Mouse (Mus musculus): ENCODE data around the gene Tmcc2. TPM values are rescaled to one million over a fixed set of nuclear protein-coding genes. Genes with fewer than 3 reads are reported as not detected.

Tmcc2 gene
- polyA plus RNA-seq, 1 experiment from 2014 or later: 20.7 TPM

GRCm38 (mm10) chr1:132317894-132318863 lies 72.9 kb downstream of the Tmcc2 start:
- peak overlapping the region; percentile 1; the same call in 1 of the 2 replicates for H3K4me3 ChIP-seq (ENCODE audit: low read depth, low read length)
- 31% methylated on average over 8 of the region's 8 CpGs for WGBS
- no peak for ATAC-seq (ENCODE audit: low read depth)

GRCm38 (mm10) chr1:132317413-132317812 lies 73.7 kb downstream of the Tmcc2 start:
- H3K4me2 ChIP-seq (ENCODE audit: low read depth, low read length): peak overlapping the region; percentile 90
- ATAC-seq (ENCODE audit: low read depth): no peak
- H3K9ac ChIP-seq (replicated peaks; ENCODE audit: low read depth, low read length): no peak overlapping the region; the same call in 1 of the 2 replicates
- H3K9me3 ChIP-seq (ENCODE audit: control insufficient read depth, low read length): no peaks in the 10 kb centered on the region
- 30% methylated on average over 4 of the region's 4 CpGs for WGBS
- H3K4me3 ChIP-seq (ENCODE audit: low read depth, low read length): peak overlapping the region; percentile 1; the same call in 1 of the 2 replicates
- H3K27ac ChIP-seq (ENCODE audit: low read depth, low read length): peak overlapping the region; percentile 44
- H3K27me3 ChIP-seq (ENCODE audit: control insufficient read depth, insufficient read depth, low read length): no peaks in the 10 kb centered on the region
- peaks cover 36% of the 10 kb centered on the region; the same call in 1 of the 2 replicates for H3K4me1 ChIP-seq (ENCODE audit: control insufficient read depth, insufficient read depth, low read length)
- H3K36me3 ChIP-seq (ENCODE audit: control insufficient read depth, insufficient read depth, low read length): no peaks in the 10 kb centered on the region

More at GRCm38 (mm10) chr1:132317894-132318863, 72.9 kb downstream of the Tmcc2 start:
- Histone ChIP-seq H3K4me1 (ENCODE audit: control insufficient read depth, insufficient read depth, low read length) (peaks cover 42% of the 10 kb centered on the region; the same call in 1 of the 2 replicates), H3K27me3 (ENCODE audit: control insufficient read depth, insufficient read depth, low read length) (no peaks in the 10 kb centered on the region), H3K9me3 (ENCODE audit: control insufficient read depth, low read length) (no peaks in the 10 kb centered on the region), H3K4me2 (ENCODE audit: low read depth, low read length) (peak overlapping the region; percentile 90), H3K9ac (replicated peaks; ENCODE audit: low read depth, low read length) (no peak overlapping the region; the same call in 1 of the 2 replicates), H3K36me3 (ENCODE audit: control insufficient read depth, insufficient read depth, low read length) (no peaks in the 10 kb centered on the region), H3K27ac (ENCODE audit: low read depth, low read length) (peak overlapping the region; percentile 52)

GRCm38 (mm10) chr1:132316625-132316994 lies 74.5 kb downstream of the Tmcc2 start:
- Histone ChIP-seq H3K36me3 (ENCODE audit: control insufficient read depth, insufficient read depth, low read length) (no peaks in the 10 kb centered on the region), H3K27ac (ENCODE audit: low read depth, low read length) (no peak overlapping the region), H3K9ac (replicated peaks; ENCODE audit: low read depth, low read length) (peak overlapping the region; percentile 62), H3K9me3 (ENCODE audit: control insufficient read depth, low read length) (no peaks in the 10 kb centered on the region), H3K4me2 (ENCODE audit: low read depth, low read length) (peak overlapping the region; percentile 90), H3K4me3 (ENCODE audit: low read depth, low read length) (peak overlapping the region; percentile 67), H3K4me1 (ENCODE audit: control insufficient read depth, insufficient read depth, low read length) (peaks cover 32% of the 10 kb centered on the region; the same call in 1 of the 2 replicates), H3K27me3 (ENCODE audit: control insufficient read depth, insufficient read depth, low read length) (no peaks in the 10 kb centered on the region)
- no peak for ATAC-seq (ENCODE audit: low read depth)
- 16% methylated on average over 7 of the region's 7 CpGs for WGBS

- peak; percentile 86 for ATAC-seq (ENCODE audit: low read depth)
- Histone ChIP-seq H3K9ac (replicated peaks; ENCODE audit: low read depth, low read length) (peak within 1 kb of the TSS; percentile 62), H3K9me3 (ENCODE audit: control insufficient read depth, low read length) (no peaks in the 10 kb centered on the region), H3K27me3 (ENCODE audit: control insufficient read depth, insufficient read depth, low read length) (no peaks in the 10 kb centered on the region), H3K4me1 (ENCODE audit: control insufficient read depth, insufficient read depth, low read length) (peaks cover 32% of the 10 kb centered on the region; the same call in 1 of the 2 replicates), H3K4me2 (ENCODE audit: low read depth, low read length) (peak within 1 kb of the TSS; percentile 90), H3K36me3 (ENCODE audit: control insufficient read depth, insufficient read depth, low read length) (no peaks in the 10 kb centered on the region), H3K4me3 (ENCODE audit: low read depth, low read length) (peak within 1 kb of the TSS; percentile 67), H3K27ac (ENCODE audit: low read depth, low read length) (no peak within 1 kb of the TSS)
- WGBS: under 1% methylated on average over 67 of the region's 67 CpGs
These were observed 75.0 kb downstream of the Tmcc2 start, which contains the start of gene Nuak2 for GRCm38 (mm10) chr1:132315889-132316624. Gene Nuak2, plus strand, starts transcription at chr1:132316126.

GRCm38 (mm10) chr1:132312703-132313102 lies 78.4 kb downstream of the Tmcc2 start:
- H3K4me3 ChIP-seq (ENCODE audit: low read depth, low read length): no peak overlapping the region
- H3K4me2 ChIP-seq (ENCODE audit: low read depth, low read length): no peak overlapping the region
- H3K36me3 ChIP-seq (ENCODE audit: control insufficient read depth, insufficient read depth, low read length): no peaks in the 10 kb centered on the region
- ATAC-seq (ENCODE audit: low read depth): 0 out of 2 replicates have a peak, but pooled peaks have one; percentile 12
- no peaks in the 10 kb centered on the region for H3K9me3 ChIP-seq (ENCODE audit: control insufficient read depth, low read length)
- H3K27ac ChIP-seq (ENCODE audit: low read depth, low read length): no peak overlapping the region
- H3K27me3 ChIP-seq (ENCODE audit: control insufficient read depth, insufficient read depth, low read length): no peaks in the 10 kb centered on the region
- peaks cover 15% of the 10 kb centered on the region; the same call in 1 of the 2 replicates for H3K4me1 ChIP-seq (ENCODE audit: control insufficient read depth, insufficient read depth, low read length)
- H3K9ac ChIP-seq (replicated peaks; ENCODE audit: low read depth, low read length): no peak overlapping the region
- 57% methylated on average over 3 of the region's 3 CpGs for WGBS

GRCm38 (mm10) chr1:132312043-132312442 lies 79.0 kb downstream of the Tmcc2 start:
- H3K4me3 ChIP-seq (ENCODE audit: low read depth, low read length): no peak overlapping the region
- WGBS: 83% methylated on average over 2 of the region's 2 CpGs
- H3K27ac ChIP-seq (ENCODE audit: low read depth, low read length): no peak overlapping the region
- no peaks in the 10 kb centered on the region for H3K9me3 ChIP-seq (ENCODE audit: control insufficient read depth, low read length)
- no peaks in the 10 kb centered on the region for H3K27me3 ChIP-seq (ENCODE audit: control insufficient read depth, insufficient read depth, low read length)
- H3K4me2 ChIP-seq (ENCODE audit: low read depth, low read length): no peak overlapping the region
- ATAC-seq (ENCODE audit: low read depth): no peak
- no peak overlapping the region for H3K9ac ChIP-seq (replicated peaks; ENCODE audit: low read depth, low read length)
- H3K4me1 ChIP-seq (ENCODE audit: control insufficient read depth, insufficient read depth, low read length): peaks cover 9% of the 10 kb centered on the region; the same call in 1 of the 2 replicates
- no peaks in the 10 kb centered on the region for H3K36me3 ChIP-seq (ENCODE audit: control insufficient read depth, insufficient read depth, low read length)

- no peaks in the 10 kb centered on the region for H3K36me3 ChIP-seq (ENCODE audit: control insufficient read depth, insufficient read depth, low read length)
- no peaks in the 10 kb centered on the region for H3K9me3 ChIP-seq (ENCODE audit: control insufficient read depth, low read length)
- WGBS: 83% methylated on average over 10 of the region's 10 CpGs
- H3K27me3 ChIP-seq (ENCODE audit: control insufficient read depth, insufficient read depth, low read length): no peaks in the 10 kb centered on the region
- no peak for ATAC-seq (ENCODE audit: low read depth)
- no peak overlapping the region for H3K9ac ChIP-seq (replicated peaks; ENCODE audit: low read depth, low read length)
- no peak overlapping the region for H3K4me3 ChIP-seq (ENCODE audit: low read depth, low read length)
- H3K4me1 ChIP-seq (ENCODE audit: control insufficient read depth, insufficient read depth, low read length): peaks cover 1% of the 10 kb centered on the region; the same call in 1 of the 2 replicates
- no peak overlapping the region for H3K4me2 ChIP-seq (ENCODE audit: low read depth, low read length)
- H3K27ac ChIP-seq (ENCODE audit: low read depth, low read length): no peak overlapping the region
These were observed 79.8 kb downstream of the Tmcc2 start for GRCm38 (mm10) chr1:132311174-132311859.

- Histone ChIP-seq H3K4me2 (ENCODE audit: low read depth, low read length) (no peak overlapping the region), H3K9me3 (ENCODE audit: control insufficient read depth, low read length) (no peaks in the 10 kb centered on the region), H3K27me3 (ENCODE audit: control insufficient read depth, insufficient read depth, low read length) (no peaks in the 10 kb centered on the region), H3K4me1 (ENCODE audit: control insufficient read depth, insufficient read depth, low read length) (no peaks in the 10 kb centered on the region), H3K4me3 (ENCODE audit: low read depth, low read length) (no peak overlapping the region), H3K9ac (replicated peaks; ENCODE audit: low read depth, low read length) (no peak overlapping the region), H3K27ac (ENCODE audit: low read depth, low read length) (no peak overlapping the region), H3K36me3 (ENCODE audit: control insufficient read depth, insufficient read depth, low read length) (no peaks in the 10 kb centered on the region)
- 73% methylated on average over 7 of the region's 7 CpGs for WGBS
- no peak for ATAC-seq (ENCODE audit: low read depth)
These were observed 80.3 kb downstream of the Tmcc2 start for GRCm38 (mm10) chr1:132310754-132311153.
